Mouse (Mus musculus) heart, postnatal 0 days (tissue): ENCODE measurements at regions not wholly inside any gene's neighbourhood (a gene's known extent, or its start where the extent isn't known, plus 50 kb on each side); places are given as distances from the start of the nearest gene placed in this dataset.

Experiments
- ATAC-seq: fragments of 200-750 bp; cut with Nextera tagmentation; 2 replicates; pipeline ENCODE4 v1.8.0; 2017; ENCODE audit warnings: low read depth, moderate number of reproducible peaks, moderate library complexity; ENCODE audit not compliant: insufficient read depth
- DNase-seq: peaks from one replicate; pipeline ENCODE4 v3.0.0-alpha.2; 2016; ENCODE audit warnings: low spot score
- H3K27ac ChIP-seq: fragments of 300-500 bp; sonication (generic); 2 replicates; pipeline ENCODE4 v1.5.1; 2014; ENCODE audit warnings: low read depth, mild to moderate bottlenecking
- H3K27me3 ChIP-seq: fragments of 300-500 bp; sonication (generic); 2 replicates; pipeline ENCODE4 v1.6.1; 2014; ENCODE audit warnings: low read length, mixed read lengths; ENCODE audit not compliant: control insufficient read depth, insufficient read depth
- H3K36me3 ChIP-seq: fragments of 300-500 bp; sonication (generic); replicated peaks from 2 replicates; pipeline ENCODE4 v1.6.1; 2014; ENCODE audit warnings: low read length, mixed read lengths; ENCODE audit not compliant: control insufficient read depth, insufficient read depth
- H3K4me1 ChIP-seq: fragments of 300-500 bp; sonication (generic); 2 replicates; pipeline ENCODE4 v1.6.1; 2014; ENCODE audit warnings: antibody characterized with exemption; ENCODE audit not compliant: control insufficient read depth, insufficient read depth
- H3K4me2 ChIP-seq: fragments of 300-500 bp; sonication (generic); 2 replicates; pipeline ENCODE4 v1.6.1; 2014; ENCODE audit warnings: low read depth, mild to moderate bottlenecking, low read length, moderate library complexity
- H3K4me3 ChIP-seq: fragments of 300-500 bp; sonication (generic); 2 replicates; pipeline ENCODE4 v1.5.1; 2014; ENCODE audit warnings: low read depth, low read length
- H3K9ac ChIP-seq: fragments of 300-500 bp; sonication (generic); replicated peaks from 2 replicates; pipeline ENCODE4 v1.6.1; 2014; ENCODE audit warnings: low read depth, low read length, mixed read lengths
- H3K9me3 ChIP-seq: fragments of 300-500 bp; sonication (generic); replicated peaks from 2 replicates; pipeline ENCODE4 v1.6.1; 2016; ENCODE audit warnings: low read length; ENCODE audit not compliant: control insufficient read depth
- CTCF ChIP-seq: IDR thresholded peaks from 2 replicates; pipeline ENCODE4 v1.5.1; 2016; ENCODE audit warnings: antibody characterized with exemption, control low read depth, low read depth
- EP300 ChIP-seq: IDR thresholded peaks from 2 replicates; pipeline ENCODE4 v1.6.1; 2016; ENCODE audit warnings: antibody characterized with exemption, low read depth
- WGBS: fragments of 180-500 bp; shearing (Covaris S2); extraction: QIAGEN DNeasy Blood & Tissue Kit; methylation state at CpG from one replicate; pipeline ENCODE4 v1.1.7; 2014; 5-methylcytosine and 5-hydroxymethylcytosine counted together

- H3K9ac ChIP-seq, result no peak overlapping the region
- H3K4me3 ChIP-seq, result no peak overlapping the region
- no peaks in the 10 kb centered on the region for H3K4me1 ChIP-seq
- TF ChIP-seq EP300 (no peak), CTCF (peak; percentile 55)
- no peaks in the 10 kb centered on the region for H3K9me3 ChIP-seq
- H3K27ac ChIP-seq, result no peak overlapping the region
- H3K4me2 ChIP-seq, result no peak overlapping the region
- H3K27me3 ChIP-seq, result no peaks in the 10 kb centered on the region
- DNase-seq (no peak), ATAC-seq (no peak)
- WGBS, result 34% methylated on average over 4 of the region's 4 CpGs
- H3K36me3 ChIP-seq, result no peaks in the 10 kb centered on the region
These were observed 55.8 kb upstream of the Pak3 start for GRCm38 (mm10) chrX:143462632-143463031.

- Histone ChIP-seq H3K27ac (no peak overlapping the region), H3K36me3 (no peaks in the 10 kb centered on the region), H3K9ac (no peak overlapping the region), H3K27me3 (no peaks in the 10 kb centered on the region), H3K4me1 (no peaks in the 10 kb centered on the region), H3K9me3 (no peaks in the 10 kb centered on the region), H3K4me2 (no peak overlapping the region), H3K4me3 (no peak overlapping the region)
- TF ChIP-seq CTCF (peak; percentile 35), EP300 (no peak)
- DNase-seq (no peak), ATAC-seq (no peak)
- WGBS, result 42% methylated on average over 7 of the region's 7 CpGs
These were observed 54.7 kb upstream of the Chrdl1 start for GRCm38 (mm10) chrX:143448636-143449346.

- no peak for ATAC-seq
- H3K4me3 ChIP-seq, result no peak overlapping the region
- WGBS, result 4% methylated on average over 3 of the region's 3 CpGs
These were observed 50.5 kb upstream of the Chrdl1 start for GRCm38 (mm10) chrX:143444581-143444980.

More at GRCm38 (mm10) chrX:143444581-143444980, 50.5 kb upstream of the Chrdl1 start:
- Histone ChIP-seq H3K4me2 (no peak overlapping the region), H3K9me3 (no peaks in the 10 kb centered on the region), H3K4me1 (no peaks in the 10 kb centered on the region), H3K27ac (no peak overlapping the region), H3K36me3 (no peaks in the 10 kb centered on the region), H3K9ac (no peak overlapping the region), H3K27me3 (no peaks in the 10 kb centered on the region)
- DNase-seq, result peak; percentile 39
- TF ChIP-seq CTCF (peak; percentile 72), EP300 (no peak)
